Mouse (Mus musculus) brain, embryonic 14.5 days (tissue): ENCODE results near the gene Mpp3.

Source experiments
- CTCF ChIP-seq: fragments of 200-500 bp; IDR thresholded peaks from 2 replicates; pipeline ENCODE4 v1.5.1; 2012; ENCODE audit warnings: inconsistent platforms, mild to moderate bottlenecking, moderate library complexity, borderline replicate concordance; ENCODE audit not compliant: insufficient read depth, insufficient read length; ENCODE audit errors: extremely low read depth
- POLR2A ChIP-seq: fragments of 200-500 bp; IDR thresholded peaks from 2 replicates; pipeline ENCODE4 v1.6.1; 2012; ENCODE audit warnings: mild to moderate bottlenecking, inconsistent platforms, borderline replicate concordance; ENCODE audit not compliant: poor library complexity, insufficient read depth, insufficient read length, severe bottlenecking; ENCODE audit errors: extremely low read depth

GRCm38 (mm10) chr11:101973496-101973895 is 54.8 kb downstream of the Mpp3 start:
- no peak for TF ChIP-seq CTCF
- no peak for TF ChIP-seq POLR2A
